Mouse (Mus musculus) limb, embryonic 14.5 days (tissue): ENCODE data around the gene Bnipl. TPM values are rescaled to one million over a fixed set of nuclear protein-coding genes. Genes with fewer than 3 reads are reported as not detected.
A peak's percentile ranks its signal among the peaks of the same experiment; 100 is the strongest.

Experiments used
- ATAC-seq: fragments of 200-750 bp; cut with Nextera tagmentation; 2 replicates; pipeline ENCODE4 v1.8.0; 2017; ENCODE audit warnings: low read depth, moderate number of reproducible peaks, moderate TSS enrichment; ENCODE audit not compliant: low FRiP score
- DNase-seq: peaks from one replicate; pipeline ENCODE4 v3.0.0-alpha.2; 2015; ENCODE audit warnings: low spot score
- H3K27ac ChIP-seq: fragments of 300-500 bp; sonication (generic); replicated peaks from 2 replicates; pipeline ENCODE4 v1.5.1; 2014; ENCODE audit warnings: low read depth, mild to moderate bottlenecking, low read length, moderate library complexity, mixed read lengths
- H3K27me3 ChIP-seq: fragments of 300-500 bp; sonication (generic); 2 replicates; pipeline ENCODE4 v1.6.1; 2014; ENCODE audit warnings: low read length, mixed read lengths; ENCODE audit not compliant: control insufficient read depth, insufficient read depth
- H3K36me3 ChIP-seq: fragments of 300-500 bp; sonication (generic); 2 replicates; pipeline ENCODE4 v1.6.1; 2014; ENCODE audit warnings: mild to moderate bottlenecking, low read length, moderate library complexity, mixed read lengths; ENCODE audit not compliant: control insufficient read depth, insufficient read depth
- H3K4me1 ChIP-seq: fragments of 300-500 bp; sonication (generic); 2 replicates; pipeline ENCODE4 v1.6.1; 2014; ENCODE audit warnings: antibody characterized with exemption, low read length, mixed read lengths; ENCODE audit not compliant: control insufficient read depth, insufficient read depth
- H3K4me2 ChIP-seq: fragments of 300-500 bp; sonication (generic); replicated peaks from 2 replicates; pipeline ENCODE4 v1.6.1; 2014; ENCODE audit warnings: low read depth, mild to moderate bottlenecking, low read length, moderate library complexity; ENCODE audit not compliant: severe bottlenecking
- H3K4me3 ChIP-seq: fragments of 300-500 bp; sonication (generic); replicated peaks from 2 replicates; pipeline ENCODE4 v1.5.1; 2014; ENCODE audit warnings: low read length
- H3K9ac ChIP-seq: fragments of 300-500 bp; sonication (generic); 2 replicates; pipeline ENCODE4 v1.6.1; 2014; ENCODE audit warnings: mild to moderate bottlenecking, low read depth, low read length, moderate library complexity; ENCODE audit not compliant: severe bottlenecking
- H3K9me3 ChIP-seq: fragments of 300-500 bp; sonication (generic); 2 replicates; pipeline ENCODE4 v1.6.1; 2016; ENCODE audit warnings: low read length; ENCODE audit not compliant: control insufficient read depth
- POLR2A ChIP-seq: fragments of 200-500 bp; IDR thresholded peaks from 2 replicates; pipeline ENCODE4 v1.8.0; 2012; ENCODE audit warnings: inconsistent platforms, mild to moderate bottlenecking, moderate library complexity, borderline replicate concordance; ENCODE audit not compliant: insufficient read depth, insufficient read length; ENCODE audit errors: extremely low read depth
- WGBS: fragments of 180-500 bp; shearing (Covaris S2); extraction: QIAGEN DNeasy Blood & Tissue Kit; methylation state at CpG from one replicate; pipeline ENCODE4 v1.1.7; 2014; 5-methylcytosine and 5-hydroxymethylcytosine counted together
- polyA plus RNA-seq, 2 experiments: library from polyadenylated mRNA; depleted of rRNA in 1 of 2; stranded (reverse) in 1 of 2; unstranded in 1 of 2; fragments of >200 nt; fragmentation: Nextera tagmentation in 1 of 2; extraction: Ambion mirVana in 1 of 2; gene quantifications; 2 replicates each; pipeline versions ENCODE4 v1.2.1 to v1.2.3; 2012 to 2014

The Bnipl gene
- polyA plus RNA-seq, 2 experiments: 12.0 to 13.3 TPM

DNA sequence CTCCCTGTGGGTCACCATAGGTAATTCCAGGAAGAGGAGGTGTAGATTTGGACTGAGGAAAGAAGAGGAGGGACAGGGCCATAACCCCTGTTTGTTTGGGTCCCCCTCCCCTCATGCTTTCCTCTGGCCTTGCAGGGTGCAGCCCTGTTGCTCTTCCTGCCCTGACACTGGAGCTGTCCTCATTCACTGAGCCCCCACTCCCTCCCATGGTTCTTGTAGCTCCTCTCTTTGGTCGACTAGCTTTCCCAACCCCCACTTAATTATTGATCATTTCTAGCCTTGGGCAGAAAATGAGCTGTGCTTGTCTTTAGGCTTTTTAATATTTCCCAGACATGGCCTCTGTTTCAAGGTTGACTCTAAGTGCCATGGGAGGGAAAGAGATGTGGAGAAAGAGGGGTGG lies 33.1 kb upstream of the Bnipl start:
- no peak for TF ChIP-seq POLR2A
- Histone ChIP-seq H3K4me1 (peaks cover 13% of the 10 kb centered on the region), H3K9me3 (no peaks in the 10 kb centered on the region), H3K27ac (no peak overlapping the region), H3K4me3 (peak overlapping the region; percentile 77), H3K9ac (peak overlapping the region; percentile 67), H3K27me3 (no peaks in the 10 kb centered on the region), H3K4me2 (peak overlapping the region; percentile 68), H3K36me3 (peaks cover 21% of the 10 kb centered on the region)
- DNase-seq (no peak), ATAC-seq (no peak)
- WGBS: 8% methylated on average over 1 of the region's 1 CpGs

DNA sequence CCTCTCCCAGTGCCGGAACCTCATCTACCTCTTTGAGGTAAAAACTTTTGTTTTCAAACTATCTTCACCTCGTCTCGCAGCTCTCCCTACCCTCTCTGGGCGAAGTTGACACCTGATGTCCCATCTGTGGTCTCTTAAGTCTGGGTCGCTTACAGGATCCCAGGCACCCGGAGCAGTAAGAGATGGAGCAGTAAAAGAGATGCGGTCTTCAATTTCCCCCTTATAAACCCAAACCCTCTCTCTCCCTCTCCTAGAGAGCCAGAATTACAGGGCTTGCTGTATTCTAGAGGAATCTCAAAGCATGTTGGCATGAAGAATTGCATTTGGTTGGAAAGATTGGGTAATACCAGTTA lies 32.6 kb upstream of the Bnipl start:
- H3K27ac ChIP-seq: peak overlapping the region; percentile 92
- 2% methylated on average over 7 of the region's 7 CpGs for WGBS
- H3K4me2 ChIP-seq: peak overlapping the region; percentile 68
- no peak for DNase-seq
- H3K9me3 ChIP-seq: no peaks in the 10 kb centered on the region
- H3K4me1 ChIP-seq: peaks cover 13% of the 10 kb centered on the region
- no peaks in the 10 kb centered on the region for H3K27me3 ChIP-seq
- peaks cover 16% of the 10 kb centered on the region for H3K36me3 ChIP-seq
- peak overlapping the region; percentile 67 for H3K9ac ChIP-seq
- no peak for ATAC-seq
- TF ChIP-seq POLR2A: no peak
- peak overlapping the region; percentile 77 for H3K4me3 ChIP-seq

DNA sequence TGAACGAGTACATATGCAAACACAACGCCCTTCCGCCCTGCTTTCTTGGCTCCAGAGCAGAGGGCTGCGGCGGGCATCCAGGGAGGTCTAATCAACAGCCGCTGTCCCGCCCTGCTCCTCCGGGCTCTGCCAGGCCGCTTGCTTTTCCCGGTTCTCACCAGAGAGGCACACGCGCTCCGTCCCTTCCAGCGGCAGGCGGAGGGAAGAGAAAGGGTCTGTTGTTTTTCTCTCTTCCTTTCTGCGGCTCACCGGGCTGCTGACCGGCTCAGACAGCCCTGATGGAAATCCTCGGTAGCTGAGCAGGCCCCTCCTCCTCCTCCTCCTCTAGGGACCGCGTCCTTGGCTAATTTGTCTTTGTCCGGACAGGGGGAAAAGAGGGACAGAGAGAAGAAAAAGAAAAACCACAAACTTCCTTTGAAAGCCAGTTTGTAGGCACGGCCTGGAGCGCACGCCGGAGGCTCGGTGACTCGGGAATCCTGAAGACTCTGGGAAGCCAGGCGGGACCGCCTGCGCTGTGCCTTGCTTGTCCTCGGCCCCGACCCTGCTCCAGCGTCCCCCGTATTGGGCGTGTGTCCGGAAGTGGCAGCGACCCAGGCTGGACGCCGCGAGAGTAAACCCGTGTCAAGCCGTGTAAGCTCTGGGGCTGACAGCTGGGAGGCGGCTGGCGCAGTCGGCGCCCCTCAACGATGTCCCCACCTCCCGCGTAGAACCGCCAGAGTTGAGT lies 32.0 kb upstream of the Bnipl start:
- no peaks in the 10 kb centered on the region for H3K27me3 ChIP-seq
- peak overlapping the region; percentile 67 for H3K9ac ChIP-seq
- ATAC-seq (peak; percentile 71), DNase-seq (peak; percentile 82)
- peaks cover 13% of the 10 kb centered on the region for H3K4me1 ChIP-seq
- H3K9me3 ChIP-seq: no peaks in the 10 kb centered on the region
- peak overlapping the region; percentile 77 for H3K4me3 ChIP-seq
- H3K4me2 ChIP-seq: peak overlapping the region; percentile 68
- under 1% methylated on average over 44 of the region's 51 CpGs for WGBS
- peaks cover 10% of the 10 kb centered on the region for H3K36me3 ChIP-seq
- H3K27ac ChIP-seq: peak overlapping the region; percentile 92
- peak; percentile 93; the same call in 1 of the 2 replicates for TF ChIP-seq POLR2A

DNA sequence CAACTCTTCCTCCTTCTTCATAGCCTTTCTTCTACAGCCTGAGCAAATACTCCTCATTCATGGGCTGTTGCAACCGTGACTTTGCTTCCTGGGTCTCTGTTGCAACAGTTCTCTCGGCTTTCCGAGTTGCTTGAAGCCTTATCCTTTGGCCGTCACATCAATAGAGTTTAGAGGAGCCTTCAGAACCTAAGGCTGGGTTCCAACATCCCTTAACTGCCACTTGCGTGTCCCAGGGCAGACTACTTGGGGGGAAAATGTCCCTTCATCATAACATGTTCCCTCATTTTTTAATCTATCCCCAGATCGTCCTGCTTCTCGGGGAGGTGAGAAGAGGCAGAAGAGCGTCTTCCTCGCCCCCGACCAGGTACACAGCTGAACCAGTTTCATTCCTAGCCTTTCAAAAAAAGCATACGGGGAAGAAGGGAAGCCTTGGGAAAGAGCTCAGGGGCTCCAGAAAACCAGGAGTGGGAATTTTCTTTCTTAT lies 31.4 kb upstream of the Bnipl start:
- peak overlapping the region; percentile 77 for H3K4me3 ChIP-seq
- H3K36me3 ChIP-seq: 0 out of 2 replicates have a peak, but pooled peaks cover 4% of the 10 kb centered on the region
- 2% methylated on average over 11 of the region's 11 CpGs for WGBS
- no peaks in the 10 kb centered on the region for H3K27me3 ChIP-seq
- DNase-seq (peak; percentile 20), ATAC-seq (no peak)
- H3K27ac ChIP-seq: peak overlapping the region; percentile 92
- peak overlapping the region; percentile 68 for H3K4me2 ChIP-seq
- H3K4me1 ChIP-seq: peaks cover 13% of the 10 kb centered on the region
- H3K9me3 ChIP-seq: no peaks in the 10 kb centered on the region
- no peak for TF ChIP-seq POLR2A
- peak overlapping the region; percentile 67 for H3K9ac ChIP-seq

DNA sequence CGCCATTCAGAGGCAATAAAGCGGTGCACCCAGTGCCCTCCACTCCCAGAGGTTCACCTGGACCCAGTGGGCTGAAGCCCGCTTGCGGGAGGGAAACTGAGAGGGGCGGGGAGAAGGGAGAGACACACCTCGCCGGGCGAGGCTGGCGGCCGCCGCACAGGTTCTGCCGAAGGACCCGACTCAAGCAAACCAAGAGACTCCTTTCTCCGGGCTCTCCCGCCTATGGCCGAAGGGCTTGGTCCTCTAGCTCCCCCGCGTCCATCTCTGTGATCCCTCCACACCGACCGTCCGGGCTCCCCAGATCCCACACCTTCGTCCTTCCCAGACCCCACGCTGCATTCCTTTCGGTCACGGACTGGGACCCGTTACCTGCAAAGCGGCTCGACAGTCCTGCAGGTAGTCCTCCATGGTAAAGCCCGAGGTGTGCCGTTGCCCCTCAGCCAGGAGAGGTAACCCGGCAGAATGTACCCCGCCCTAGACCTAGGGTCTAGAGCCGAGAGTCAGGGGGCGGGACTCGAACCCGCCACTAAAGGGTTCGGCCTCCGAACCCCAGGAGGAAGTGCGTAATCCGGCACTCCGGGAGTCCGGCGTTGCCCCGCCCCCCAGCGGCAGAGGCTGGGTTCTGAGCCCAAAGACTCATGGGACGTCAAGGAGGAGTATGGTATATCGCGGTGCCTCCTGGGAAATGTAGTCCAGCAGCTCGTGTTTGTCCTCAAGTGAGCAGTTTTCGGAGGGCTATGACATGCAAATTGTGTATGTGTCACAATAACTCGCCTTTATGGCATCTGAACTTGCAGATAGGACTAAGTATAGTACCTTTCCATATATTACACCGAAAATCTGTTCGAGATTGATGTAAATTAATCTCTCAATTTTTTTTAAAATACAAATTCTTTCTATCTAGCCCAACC lies 30.5 kb upstream of the Bnipl start, which contains the start of the genes Mindy1 and Prune1:
TSS of gene Mindy1 (plus strand) at position 130 of the 911 bp plus-strand sequence.
TSS of gene Prune1 (minus strand) at position 861 of the 911 bp plus-strand sequence.
- WGBS: under 1% methylated on average over 49 of the region's 53 CpGs
- Histone ChIP-seq H3K27me3 (no peaks in the 10 kb centered on the region), H3K9ac (peak within 1 kb of the TSS; percentile 78), H3K36me3 (no peaks in the 10 kb centered on the region), H3K4me3 (peak within 1 kb of the TSS; percentile 77), H3K27ac (peak within 1 kb of the TSS; percentile 92), H3K9me3 (no peaks in the 10 kb centered on the region), H3K4me1 (peaks cover 13% of the 10 kb centered on the region), H3K4me2 (peak within 1 kb of the TSS; percentile 68)
- TF ChIP-seq POLR2A: no peak
- DNase-seq (peak; percentile 99), ATAC-seq (peak; percentile 91)
